Mouse (Mus musculus) brain, embryonic 14.5 days (tissue): ENCODE data around the gene Ucp3.

Experiments
- CTCF ChIP-seq: fragments of 200-500 bp; IDR thresholded peaks from 2 replicates; pipeline ENCODE4 v1.5.1; 2012; ENCODE audit warnings: inconsistent platforms, mild to moderate bottlenecking, moderate library complexity, borderline replicate concordance; ENCODE audit not compliant: insufficient read depth, insufficient read length; ENCODE audit errors: extremely low read depth
- POLR2A ChIP-seq: fragments of 200-500 bp; IDR thresholded peaks from 2 replicates; pipeline ENCODE4 v1.6.1; 2012; ENCODE audit warnings: mild to moderate bottlenecking, inconsistent platforms, borderline replicate concordance; ENCODE audit not compliant: poor library complexity, insufficient read depth, insufficient read length, severe bottlenecking; ENCODE audit errors: extremely low read depth

GRCm38 (mm10) chr7:100511602-100512001 is 38.8 kb downstream of the Ucp3 start:
- no peak for TF ChIP-seq CTCF
- TF ChIP-seq POLR2A: no peak
